Mouse (Mus musculus) lung, postnatal 36 days (tissue): Measurements from ENCODE around the gene Tnr.

ENCODE experiments used
- DNase-seq: peaks from one replicate; pipeline ENCODE4 v3.0.0; 2022; ENCODE audit warnings: mixed read lengths

The Tnr gene

DNA sequence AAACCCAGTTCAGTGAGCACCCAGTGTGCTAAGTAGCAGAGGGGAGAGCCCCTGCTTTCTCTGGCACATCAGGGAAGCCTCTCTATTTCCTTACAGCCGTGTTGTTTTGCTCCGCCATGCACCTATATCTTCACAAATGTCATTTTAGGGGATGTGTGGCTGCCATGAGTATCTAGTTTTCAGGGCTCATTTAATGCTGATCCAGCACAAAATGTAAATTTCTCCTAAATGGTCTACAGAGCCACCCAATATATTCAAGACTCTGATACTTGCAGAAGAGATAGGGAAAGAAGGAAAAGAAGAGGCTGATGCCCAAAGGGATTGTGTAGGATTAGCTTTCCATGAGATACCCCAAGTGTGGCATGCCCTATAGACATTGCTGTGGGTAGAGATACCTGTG, 288.2 kb downstream of the Tnr start:
- no peak for DNase-seq

DNA sequence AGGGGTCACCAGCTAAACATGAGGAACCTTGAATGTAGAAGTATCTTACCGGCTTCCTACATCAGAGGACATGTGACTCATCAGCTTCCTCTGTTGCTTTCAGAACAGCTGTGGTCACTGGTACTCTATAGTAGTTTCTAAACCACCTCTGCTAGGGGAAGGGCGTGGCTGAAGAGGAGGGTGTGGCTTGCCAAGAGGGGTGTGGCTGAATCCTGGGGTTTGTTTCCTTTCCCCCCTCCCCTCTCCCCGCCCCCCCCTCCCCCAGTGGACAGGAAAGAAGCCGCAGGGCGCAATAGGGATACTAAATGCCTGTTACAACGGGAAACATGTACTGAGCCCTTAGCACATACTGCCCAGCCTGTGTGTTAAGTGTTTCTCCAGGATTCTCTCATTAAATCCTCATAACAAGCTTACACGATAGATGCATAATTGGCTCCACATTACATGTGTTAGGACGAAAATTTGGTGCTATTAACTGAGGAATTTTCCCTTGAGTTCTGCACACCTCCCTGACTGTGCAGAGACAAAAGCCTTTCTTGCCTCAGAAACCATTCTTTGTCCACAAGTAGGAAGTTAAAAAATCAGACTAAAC, 289.3 kb downstream of the Tnr start:
- DNase-seq: peak; percentile 70

DNA sequence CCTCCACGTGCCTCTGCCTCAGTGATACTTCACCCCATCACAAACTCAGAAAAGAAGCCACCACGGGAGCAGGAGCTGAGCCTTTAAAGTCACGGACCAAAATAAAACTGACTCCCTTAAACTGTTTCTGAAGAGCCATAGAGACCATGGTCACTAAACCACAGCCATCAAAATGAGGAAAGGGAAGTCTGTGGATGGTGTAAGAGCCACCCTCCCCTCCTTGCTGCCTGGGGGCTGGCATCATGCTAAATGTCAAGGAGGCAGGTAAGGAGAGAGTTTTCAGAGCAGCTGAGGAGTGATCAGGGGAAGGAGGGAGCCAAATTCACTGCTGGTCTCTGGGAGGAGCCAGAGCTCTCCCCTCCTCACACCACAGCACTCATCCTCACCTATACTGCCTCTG, 290.8 kb downstream of the Tnr start:
- peak; percentile 6 for DNase-seq

DNA sequence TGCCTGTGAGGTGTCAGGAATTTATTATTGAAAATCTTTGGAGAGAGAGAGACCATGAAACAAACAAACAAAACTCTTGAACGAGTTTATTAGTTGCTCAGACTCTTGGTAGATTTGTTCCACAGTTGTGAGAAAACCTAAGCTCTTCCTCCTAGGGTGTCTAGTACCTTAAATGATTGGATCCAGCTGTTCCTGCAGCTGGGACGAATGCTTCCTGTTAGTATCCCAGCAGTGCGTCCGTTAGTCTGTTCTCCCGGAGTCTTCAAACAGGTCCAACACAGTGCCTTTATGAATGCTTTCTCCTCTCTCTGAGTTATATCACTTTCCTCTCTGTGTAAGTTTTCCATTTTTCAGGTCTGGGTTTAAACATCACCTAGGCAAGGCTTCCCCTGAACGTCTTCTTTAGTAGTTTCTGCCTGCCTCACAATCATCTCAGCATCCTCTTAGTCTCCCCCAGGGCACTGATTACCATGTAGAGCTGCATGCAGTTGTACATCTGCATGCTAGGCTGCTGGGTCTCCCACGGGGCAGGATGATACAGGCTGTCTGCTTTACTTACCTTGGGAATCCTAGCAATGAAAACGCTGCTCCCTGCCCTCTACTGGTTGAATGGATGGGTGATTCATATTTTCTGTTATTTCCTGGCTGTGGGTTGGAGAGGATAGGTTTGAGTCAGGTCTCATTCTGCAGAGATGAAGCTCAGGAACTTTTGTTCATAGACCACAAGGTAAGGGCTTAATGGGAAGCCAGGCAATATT, 293.2 kb downstream of the Tnr start:
- DNase-seq: no peak

DNA sequence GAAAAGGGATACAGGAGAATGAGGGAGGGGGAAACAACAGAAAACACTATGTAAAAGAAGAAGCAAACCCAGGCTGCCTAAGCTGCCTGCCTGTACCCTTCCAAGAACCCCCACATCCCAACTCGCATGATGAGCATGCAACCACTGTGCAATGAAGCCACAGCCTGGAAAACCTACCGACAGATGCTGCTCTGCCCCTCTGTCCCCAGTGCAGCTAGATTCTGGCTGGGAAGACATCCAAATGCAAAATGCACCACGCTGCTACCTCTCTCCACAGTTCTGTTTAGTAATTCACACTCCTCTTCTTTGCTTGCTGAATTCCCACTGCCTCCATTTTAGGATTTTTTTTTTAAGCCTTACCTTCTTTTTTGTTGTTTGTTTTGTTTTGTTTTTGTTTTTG, 295.9 kb downstream of the Tnr start:
- DNase-seq: no peak

DNA sequence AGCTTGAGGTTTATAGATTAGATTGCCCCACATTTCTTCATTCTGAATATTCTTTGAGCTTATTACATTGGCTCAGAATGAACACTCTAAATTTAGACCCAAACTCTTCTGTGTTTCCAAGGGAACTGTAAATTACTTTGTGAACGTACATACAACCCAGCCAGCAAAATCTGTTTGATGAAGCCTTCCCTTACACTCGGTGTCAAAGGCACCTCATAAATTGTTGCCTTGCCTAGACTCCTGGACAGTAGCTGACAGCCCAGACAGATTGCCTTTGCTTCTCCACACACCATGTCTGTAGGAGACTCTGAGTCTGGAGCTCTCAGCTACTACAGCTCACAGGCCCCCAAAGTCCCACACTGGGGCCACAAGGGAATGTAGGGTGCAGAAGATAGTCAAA, 298.8 kb downstream of the Tnr start:
- DNase-seq: no peak

DNA sequence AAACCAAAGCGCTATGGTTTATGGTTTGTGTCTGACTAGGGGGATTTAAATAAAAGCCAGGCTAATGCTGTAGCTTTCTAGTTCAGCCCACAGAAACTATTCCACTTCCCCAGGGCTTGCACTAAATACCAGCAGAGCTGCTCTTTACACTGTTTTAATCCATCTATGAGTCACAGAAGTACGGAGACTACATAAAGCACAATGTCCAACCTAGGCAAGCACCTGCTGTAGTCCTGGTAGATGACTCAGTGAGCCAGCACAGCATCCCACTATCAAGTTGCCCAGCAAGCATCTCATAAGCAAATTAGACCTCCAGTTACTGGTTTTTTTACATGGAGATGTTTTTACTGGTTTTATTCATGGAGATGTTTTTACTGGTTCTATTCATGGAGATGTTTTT, 305.0 kb downstream of the Tnr start:
- no peak for DNase-seq

DNA sequence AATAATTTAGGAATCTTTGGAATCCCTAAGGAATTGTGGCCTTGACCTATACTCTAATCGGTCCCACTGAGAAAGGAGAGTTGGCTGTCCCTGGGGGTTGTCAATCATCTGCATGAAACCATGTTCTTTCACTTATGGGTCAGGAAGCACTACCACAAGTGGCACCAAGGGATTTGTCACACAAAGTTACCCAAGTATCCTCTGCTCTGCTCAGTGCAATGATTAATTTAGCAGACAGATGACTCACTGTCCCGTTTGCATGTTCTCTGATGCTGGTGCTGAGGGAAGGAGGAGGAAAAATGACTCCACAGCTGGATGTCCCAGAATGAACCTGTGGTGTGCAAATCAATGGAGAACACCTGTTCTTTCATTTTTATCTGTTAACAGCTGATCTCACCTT, 309.6 kb downstream of the Tnr start:
- no peak for DNase-seq

DNA sequence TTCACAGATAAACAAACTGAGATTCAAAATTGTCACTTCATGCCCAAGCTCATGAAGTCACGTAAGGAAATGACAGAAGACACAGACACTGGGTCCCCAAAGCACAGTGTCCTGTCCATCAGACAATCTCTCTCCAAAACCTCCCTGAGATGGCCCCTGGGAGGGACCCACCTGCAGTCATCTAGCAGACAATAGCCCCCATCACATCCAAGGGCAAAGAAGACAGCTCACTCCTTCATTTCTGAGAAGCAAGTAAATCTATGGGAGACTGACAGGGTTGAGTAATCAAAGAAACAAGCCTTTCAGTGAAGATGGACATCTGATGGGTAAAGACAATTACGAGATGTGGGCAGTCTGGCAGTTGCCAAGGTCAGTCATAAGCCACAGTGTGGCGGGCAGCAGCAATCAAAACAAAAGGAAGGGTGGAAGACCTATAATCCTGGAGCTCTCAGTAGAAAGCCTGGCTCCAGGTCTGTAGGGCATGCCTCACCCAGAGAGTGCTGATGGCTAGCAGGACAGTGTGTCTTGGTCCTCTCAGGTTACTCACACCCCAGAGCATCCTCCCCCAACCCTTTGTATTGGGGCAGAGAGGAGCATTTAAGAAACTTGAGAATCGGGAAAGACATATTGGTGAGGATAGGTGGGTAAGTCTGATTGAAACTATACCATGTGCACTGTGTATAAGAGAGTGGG, 310.2 kb downstream of the Tnr start:
- no peak for DNase-seq

DNA sequence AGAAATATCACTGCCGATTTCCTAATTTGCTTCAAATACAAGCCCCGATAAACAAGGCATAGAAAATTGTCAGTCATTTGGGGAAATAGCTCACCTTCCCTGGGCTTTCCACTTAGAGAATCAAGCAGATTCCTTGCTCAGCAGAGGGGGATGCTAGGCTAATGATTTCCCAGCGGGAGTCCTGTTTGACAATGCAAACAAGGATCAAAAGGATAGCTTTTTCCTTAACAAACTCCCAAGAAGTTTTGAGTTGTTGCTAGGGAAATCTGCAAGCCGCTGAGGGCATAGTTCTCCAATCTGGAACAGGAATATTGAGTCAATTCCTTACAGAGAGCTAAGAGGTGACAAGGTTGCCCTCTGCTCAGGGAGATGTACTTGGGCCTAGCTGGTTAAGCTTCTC, 311.6 kb downstream of the Tnr start:
- no peak for DNase-seq

DNA sequence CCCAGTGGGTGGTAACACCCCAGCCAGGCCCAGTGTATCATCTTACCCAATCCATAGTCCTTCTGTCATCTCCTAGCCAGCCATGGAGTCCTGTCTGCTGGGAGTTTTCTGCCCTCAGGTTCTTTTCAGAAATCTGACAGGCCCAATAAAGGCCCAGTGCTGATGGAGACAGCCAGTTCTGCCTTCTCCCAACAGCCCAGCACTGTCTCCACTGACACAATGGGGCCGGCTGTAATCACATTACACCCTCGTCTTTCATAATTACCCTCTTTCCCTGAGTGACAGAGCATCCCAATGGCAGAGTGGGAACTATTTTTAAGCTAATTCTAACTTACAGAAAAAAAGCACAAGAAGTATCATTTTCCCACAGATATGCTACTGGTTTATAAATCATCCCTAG, 316.8 kb downstream of the Tnr start:
- no peak for DNase-seq

DNA sequence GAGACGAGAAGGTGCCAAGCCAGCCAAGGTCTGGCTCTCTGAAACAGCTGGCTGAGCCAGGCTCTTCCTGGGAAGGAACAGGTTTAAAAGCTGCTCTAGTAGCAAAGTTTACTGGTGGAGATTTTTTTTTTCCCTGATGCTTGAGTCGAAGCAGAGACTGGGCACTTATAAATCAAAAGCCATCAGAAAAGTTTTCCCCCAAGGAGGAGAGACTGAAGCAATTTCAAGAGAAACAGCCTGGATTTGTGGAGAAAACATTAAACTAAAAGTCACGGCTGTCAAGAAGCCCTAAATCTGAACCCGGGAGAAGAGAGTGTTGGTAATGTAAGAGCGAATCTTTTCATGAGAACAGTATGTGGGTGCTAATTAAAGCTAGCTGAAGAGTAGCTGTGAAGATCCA, 319.3 kb downstream of the Tnr start:
- no peak for DNase-seq

DNA sequence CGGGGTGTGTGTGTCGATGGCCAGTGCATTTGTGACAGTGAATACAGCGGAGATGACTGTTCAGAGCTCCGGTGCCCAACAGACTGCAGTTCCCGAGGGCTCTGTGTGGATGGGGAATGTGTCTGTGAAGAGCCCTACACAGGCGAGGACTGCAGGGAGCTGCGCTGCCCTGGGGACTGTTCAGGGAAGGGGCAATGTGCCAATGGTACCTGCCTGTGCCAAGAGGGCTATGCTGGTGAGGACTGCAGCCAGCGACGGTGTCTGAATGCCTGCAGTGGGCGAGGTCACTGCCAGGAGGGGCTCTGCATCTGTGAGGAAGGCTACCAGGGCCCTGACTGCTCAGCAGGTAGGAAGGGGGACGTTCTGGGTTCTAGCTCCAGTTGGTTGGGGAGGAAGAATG, 328.5 kb downstream of the Tnr start:
- DNase-seq: peak; percentile 3

DNA sequence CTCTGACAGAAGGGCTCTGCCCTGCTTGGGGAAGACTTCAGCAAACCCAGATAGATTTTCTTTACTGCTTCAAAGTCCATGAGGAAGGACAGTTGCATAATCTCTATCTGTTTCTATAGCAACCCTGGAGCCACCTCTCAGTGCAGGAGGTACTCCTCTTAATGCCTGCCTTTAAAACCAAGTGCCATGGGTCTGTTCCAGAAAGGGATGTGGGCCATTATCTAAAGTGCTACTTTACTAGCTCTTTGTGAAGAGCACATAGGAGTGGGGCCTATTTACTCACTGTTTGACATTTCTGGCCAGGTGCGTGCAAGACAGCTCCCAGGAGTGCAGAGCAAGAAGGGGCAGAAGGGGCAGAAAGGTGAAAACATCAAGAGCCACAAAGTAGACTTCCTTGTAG, 330.7 kb downstream of the Tnr start:
- DNase-seq: peak; percentile 50

DNA sequence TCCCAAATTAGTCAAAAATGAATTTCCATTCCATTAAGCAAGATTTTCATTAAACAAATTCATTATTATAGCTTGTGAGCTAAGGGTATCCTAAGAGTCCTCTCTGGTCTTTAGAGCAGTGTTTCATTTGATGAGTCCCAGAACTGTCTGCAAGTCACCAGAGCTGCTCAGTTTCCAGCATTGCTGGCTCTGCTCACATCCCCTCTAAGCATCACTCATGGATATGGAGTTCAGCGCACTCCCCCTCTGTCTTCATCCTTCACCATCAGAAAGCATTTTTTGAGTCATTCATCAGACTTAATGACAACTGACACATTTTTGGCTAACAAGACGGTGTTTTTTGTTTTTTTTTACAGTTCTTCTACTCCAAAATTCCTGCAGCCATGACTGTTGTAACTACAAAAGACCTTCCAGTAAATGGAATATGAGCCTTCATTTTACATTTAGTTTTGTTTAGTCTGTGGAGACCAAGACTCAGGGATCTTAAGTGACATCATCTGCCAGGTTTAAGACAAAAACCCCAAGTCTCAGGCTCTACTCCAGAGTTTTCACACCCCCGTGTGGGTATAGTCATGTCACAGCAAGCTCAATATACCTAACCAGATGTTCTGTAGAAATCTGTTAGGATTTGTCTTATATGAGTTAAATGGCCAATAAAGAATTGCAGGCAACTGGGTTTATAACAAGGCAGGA, 338.4 kb downstream of the Tnr start:
- no peak for DNase-seq

DNA sequence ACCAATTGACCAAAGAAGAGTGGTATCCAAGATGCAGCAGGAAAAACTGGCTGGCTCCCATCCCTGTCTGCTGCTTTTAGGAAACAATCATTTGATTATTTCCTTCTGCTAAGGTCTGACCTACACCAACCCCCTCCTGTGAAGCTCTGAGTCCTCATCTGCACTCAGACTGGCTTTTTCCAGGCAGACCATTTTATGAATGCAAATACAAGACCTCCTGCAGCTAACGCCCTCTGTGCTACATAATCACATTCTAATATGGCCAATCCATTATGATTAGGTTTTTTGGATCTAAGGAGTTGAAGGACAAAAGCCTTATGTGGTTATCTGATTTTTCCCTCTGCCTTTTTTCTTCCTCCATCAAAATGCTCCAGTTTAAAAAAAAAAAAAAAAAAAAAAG, 342.1 kb downstream of the Tnr start:
- no peak for DNase-seq

DNA sequence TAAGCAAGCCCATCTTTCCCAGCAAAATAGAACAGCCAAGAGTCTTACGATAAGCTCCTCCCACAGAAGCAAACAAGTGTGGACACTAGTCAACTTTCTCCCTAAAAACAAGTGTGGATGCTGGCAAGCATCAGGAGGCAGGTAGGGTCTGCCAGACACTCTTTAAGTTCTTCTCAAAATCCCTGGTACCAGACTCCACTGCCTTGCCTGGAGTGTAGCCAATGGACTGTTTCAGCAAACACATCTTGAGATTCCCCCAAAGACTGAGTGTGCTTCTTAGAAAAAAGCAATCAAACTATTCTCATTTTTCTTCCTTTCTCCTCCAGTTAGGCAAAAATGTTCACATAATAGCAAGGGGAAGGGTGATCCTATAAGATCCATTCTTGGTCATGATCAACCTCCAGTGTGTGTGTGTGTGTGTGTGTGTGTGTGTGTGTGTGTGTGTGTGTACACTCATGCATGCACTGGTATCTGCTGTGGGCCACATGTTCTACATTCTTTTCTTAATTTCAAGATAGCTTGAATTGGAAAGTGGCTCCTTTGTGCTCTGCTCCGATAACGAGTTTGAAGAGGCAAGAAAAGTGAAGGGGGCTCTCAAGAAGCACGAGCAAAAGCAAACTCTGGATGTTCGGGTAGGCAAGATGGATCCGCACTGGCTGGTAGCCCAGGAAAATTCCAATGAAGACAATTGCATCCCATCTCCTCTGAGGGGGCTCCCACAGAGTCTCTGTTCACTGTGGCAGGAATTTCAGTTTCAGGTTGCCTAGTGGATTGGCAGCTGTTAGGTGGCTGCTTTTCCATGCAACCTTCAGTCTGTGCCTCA, 346.3 kb downstream of the Tnr start:
- DNase-seq: no peak

DNA sequence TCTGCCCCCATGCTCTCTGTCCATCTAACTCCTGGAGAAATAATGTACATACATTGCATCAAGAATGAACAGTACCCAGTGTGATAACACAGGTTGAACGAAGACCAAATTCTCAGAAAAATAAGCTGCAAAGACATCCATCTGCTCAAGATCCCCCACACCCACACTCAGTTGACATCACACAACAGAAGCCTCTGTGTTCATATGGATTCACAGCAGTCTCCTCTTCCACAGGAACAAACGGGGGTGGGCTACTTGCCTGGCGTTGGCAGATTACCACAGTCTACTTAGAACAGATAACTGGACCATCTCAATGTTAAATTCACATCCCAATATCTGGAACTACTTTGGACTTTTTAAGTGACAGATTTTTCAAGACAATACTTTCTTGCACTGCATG, 349.3 kb downstream of the Tnr start:
- DNase-seq: no peak

DNA sequence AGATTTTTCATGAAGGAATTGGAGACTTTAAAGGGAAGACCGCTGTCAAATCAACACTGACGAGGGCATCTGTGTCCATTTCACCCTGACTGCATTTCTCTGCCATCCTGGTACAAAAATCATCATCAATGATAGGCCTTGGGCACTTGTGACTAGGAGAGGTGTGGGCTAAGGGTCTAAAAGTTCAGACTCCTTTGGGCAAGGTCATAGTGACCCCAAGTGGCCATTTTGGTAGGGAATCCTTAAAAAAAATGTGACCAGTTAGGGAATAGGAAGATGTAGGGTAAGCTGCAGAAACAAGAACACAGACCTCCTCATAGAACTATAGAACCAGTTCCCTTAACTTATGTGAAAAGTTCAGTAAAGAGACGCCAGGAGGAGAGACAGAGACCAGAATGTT, 355.1 kb downstream of the Tnr start:
- DNase-seq: no peak

DNA sequence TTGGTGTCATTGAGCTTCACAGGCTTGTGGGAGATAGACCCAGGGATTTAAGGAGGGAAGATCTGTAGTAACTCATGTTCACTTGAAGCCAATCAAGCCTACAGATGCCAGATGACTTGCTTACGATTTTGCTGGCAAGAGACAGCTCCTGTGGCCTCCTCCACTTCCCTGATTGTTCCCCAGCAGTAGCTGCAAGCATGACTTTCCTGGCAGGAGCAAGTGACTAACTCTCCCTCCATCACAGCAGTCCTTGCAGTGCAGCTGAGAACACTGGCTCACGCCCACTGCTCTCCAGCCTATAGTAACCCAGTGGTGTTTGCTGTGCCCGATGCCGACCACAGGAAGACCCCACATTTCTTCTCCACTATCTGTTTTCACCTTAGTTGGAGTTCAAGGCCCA, 356.3 kb downstream of the Tnr start:
- DNase-seq: no peak

DNA sequence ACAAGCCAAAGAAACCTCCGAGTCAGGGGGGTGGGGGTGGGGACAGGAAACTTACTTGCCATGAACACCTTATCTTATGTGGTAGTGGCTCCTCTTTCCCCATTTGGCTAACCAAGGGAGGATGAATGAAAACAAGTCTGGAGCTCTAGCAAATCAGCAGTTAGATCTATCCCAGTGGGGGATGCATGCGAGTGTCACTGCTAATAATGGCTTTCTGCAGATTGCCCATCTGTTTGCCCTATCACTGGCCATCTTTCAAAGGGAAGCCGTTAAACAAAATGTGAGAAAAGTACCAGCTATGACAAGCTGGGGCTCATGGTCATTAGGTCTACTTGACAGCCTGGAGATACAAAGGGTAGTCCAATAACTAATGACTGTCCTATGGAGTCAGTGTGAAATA, 361.9 kb downstream of the Tnr start:
- DNase-seq: no peak

DNA sequence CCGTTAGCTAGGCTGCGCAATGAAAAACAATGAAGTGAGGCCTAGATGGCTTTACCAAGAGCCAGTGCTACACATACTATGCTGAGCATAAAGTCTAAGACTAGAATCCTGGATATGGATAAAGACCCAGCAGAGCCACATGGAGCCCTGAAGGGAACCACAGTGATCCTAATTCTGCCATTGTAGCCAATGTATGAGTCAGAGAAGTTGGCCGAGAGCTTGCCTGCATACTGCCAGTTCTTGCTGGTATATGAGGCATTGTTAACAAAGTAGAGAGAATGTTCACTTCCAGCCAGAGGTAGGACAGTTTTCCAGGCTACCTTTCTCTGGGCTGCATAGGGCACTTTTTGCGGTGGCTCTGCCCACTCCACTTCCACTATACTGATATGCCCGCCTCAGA, 365.0 kb downstream of the Tnr start:
- no peak for DNase-seq
